Mouse (Mus musculus): ENCODE measurements at regions not wholly inside any gene's neighbourhood (a gene's known extent, or its start where the extent isn't known, plus 50 kb on each side); places are given as distances from the start of the nearest gene placed in this dataset.

- Histone ChIP-seq H3K36me3 (ENCODE audit: control insufficient read depth, insufficient read depth, low read length) (no peaks in the 10 kb centered on the region), H3K4me1 (replicated peaks; ENCODE audit: control insufficient read depth, insufficient read depth, low read length) (no peaks in the 10 kb centered on the region), H3K4me3 (ENCODE audit: control insufficient read depth, insufficient read depth, low read length) (no peak overlapping the region), H3K27ac (ENCODE audit: control insufficient read depth, insufficient read depth, low read length) (no peak overlapping the region), H3K27me3 (ENCODE audit: control insufficient read depth, insufficient read depth, low read length) (no peaks in the 10 kb centered on the region)
- TF ChIP-seq POLR2A (IDR thresholded peaks at IDR 0.05; ENCODE audit: control insufficient read depth, extremely low read depth, insufficient read depth, low read length, poor library complexity) (no peak), CTCF (IDR thresholded peaks at IDR 0.05; ENCODE audit: borderline replicate concordance, control insufficient read depth, extremely low read depth, insufficient read depth, low read length, poor library complexity) (no peak)
- 86% methylated on average over 4 of the region's 4 CpGs for WGBS
- no peak for DNase-seq
Observed at GRCm38 (mm10) chr12:35679903-35680302, 145.1 kb upstream of the Ahr start.

GRCm38 (mm10) chr12:35679025-35679424 is 144.2 kb upstream of the Ahr start:
- Histone ChIP-seq H3K4me1 (replicated peaks; ENCODE audit: control insufficient read depth, insufficient read depth, low read length) (no peaks in the 10 kb centered on the region), H3K27me3 (ENCODE audit: control insufficient read depth, insufficient read depth, low read length) (no peaks in the 10 kb centered on the region), H3K36me3 (ENCODE audit: control insufficient read depth, insufficient read depth, low read length) (no peaks in the 10 kb centered on the region), H3K4me3 (ENCODE audit: control insufficient read depth, insufficient read depth, low read length) (no peak overlapping the region), H3K27ac (ENCODE audit: control insufficient read depth, insufficient read depth, low read length) (no peak overlapping the region)
- TF ChIP-seq POLR2A (IDR thresholded peaks at IDR 0.05; ENCODE audit: control insufficient read depth, extremely low read depth, insufficient read depth, low read length, poor library complexity) (no peak), CTCF (IDR thresholded peaks at IDR 0.05; ENCODE audit: borderline replicate concordance, control insufficient read depth, extremely low read depth, insufficient read depth, low read length, poor library complexity) (no peak)
- 64% methylated on average over 2 of the region's 2 CpGs for WGBS
- no peak for DNase-seq

- Histone ChIP-seq H3K4me3 (ENCODE audit: control insufficient read depth, insufficient read depth, low read length) (no peak overlapping the region), H3K27me3 (ENCODE audit: control insufficient read depth, insufficient read depth, low read length) (no peaks in the 10 kb centered on the region), H3K36me3 (ENCODE audit: control insufficient read depth, insufficient read depth, low read length) (no peaks in the 10 kb centered on the region), H3K4me1 (replicated peaks; ENCODE audit: control insufficient read depth, insufficient read depth, low read length) (no peaks in the 10 kb centered on the region), H3K27ac (ENCODE audit: control insufficient read depth, insufficient read depth, low read length) (no peak overlapping the region)
- TF ChIP-seq CTCF (IDR thresholded peaks at IDR 0.05; ENCODE audit: borderline replicate concordance, control insufficient read depth, extremely low read depth, insufficient read depth, low read length, poor library complexity) = no peak
- no peak for TF ChIP-seq POLR2A (IDR thresholded peaks at IDR 0.05; ENCODE audit: control insufficient read depth, extremely low read depth, insufficient read depth, low read length, poor library complexity)
- WGBS = 69% methylated on average over 6 of the region's 6 CpGs
- DNase-seq = peak; percentile 58
Observed at GRCm38 (mm10) chr12:35674487-35674886, 139.6 kb upstream of the Ahr start.

- WGBS = 94% methylated on average over 4 of the region's 4 CpGs
- no peaks in the 10 kb centered on the region for H3K36me3 ChIP-seq (ENCODE audit: control insufficient read depth, insufficient read depth, low read length)
- no peak overlapping the region for H3K27ac ChIP-seq (ENCODE audit: control insufficient read depth, insufficient read depth, low read length)
- no peak for TF ChIP-seq POLR2A (IDR thresholded peaks at IDR 0.05; ENCODE audit: control insufficient read depth, extremely low read depth, insufficient read depth, low read length, poor library complexity)
- no peak for TF ChIP-seq CTCF (IDR thresholded peaks at IDR 0.05; ENCODE audit: borderline replicate concordance, control insufficient read depth, extremely low read depth, insufficient read depth, low read length, poor library complexity)
- no peak overlapping the region for H3K4me3 ChIP-seq (ENCODE audit: control insufficient read depth, insufficient read depth, low read length)
- no peaks in the 10 kb centered on the region for H3K4me1 ChIP-seq (replicated peaks; ENCODE audit: control insufficient read depth, insufficient read depth, low read length)
- no peak for DNase-seq
- H3K27me3 ChIP-seq (ENCODE audit: control insufficient read depth, insufficient read depth, low read length) = no peaks in the 10 kb centered on the region
Observed at GRCm38 (mm10) chr12:35670980-35671379, 136.1 kb upstream of the Ahr start.

- no peak for DNase-seq
- TF ChIP-seq POLR2A (IDR thresholded peaks at IDR 0.05; ENCODE audit: control insufficient read depth, extremely low read depth, insufficient read depth, low read length, poor library complexity) (no peak), CTCF (IDR thresholded peaks at IDR 0.05; ENCODE audit: borderline replicate concordance, control insufficient read depth, extremely low read depth, insufficient read depth, low read length, poor library complexity) (no peak)
- no peaks in the 10 kb centered on the region for H3K36me3 ChIP-seq (ENCODE audit: control insufficient read depth, insufficient read depth, low read length)
- H3K4me1 ChIP-seq (replicated peaks; ENCODE audit: control insufficient read depth, insufficient read depth, low read length) = no peaks in the 10 kb centered on the region
- WGBS = 98% methylated on average over 1 of the region's 1 CpGs
- no peak overlapping the region for H3K27ac ChIP-seq (ENCODE audit: control insufficient read depth, insufficient read depth, low read length)
- no peak overlapping the region for H3K4me3 ChIP-seq (ENCODE audit: control insufficient read depth, insufficient read depth, low read length)
- no peaks in the 10 kb centered on the region for H3K27me3 ChIP-seq (ENCODE audit: control insufficient read depth, insufficient read depth, low read length)
Observed at GRCm38 (mm10) chr12:35668716-35669115, 133.9 kb upstream of the Ahr start.

- H3K4me1 ChIP-seq (replicated peaks; ENCODE audit: control insufficient read depth, insufficient read depth, low read length) = no peaks in the 10 kb centered on the region
- no peak for TF ChIP-seq POLR2A (IDR thresholded peaks at IDR 0.05; ENCODE audit: control insufficient read depth, extremely low read depth, insufficient read depth, low read length, poor library complexity)
- TF ChIP-seq CTCF (IDR thresholded peaks at IDR 0.05; ENCODE audit: borderline replicate concordance, control insufficient read depth, extremely low read depth, insufficient read depth, low read length, poor library complexity) = no peak
- H3K27me3 ChIP-seq (ENCODE audit: control insufficient read depth, insufficient read depth, low read length) = no peaks in the 10 kb centered on the region
- over 99% methylated on average over 3 of the region's 3 CpGs for WGBS
- no peak overlapping the region for H3K27ac ChIP-seq (ENCODE audit: control insufficient read depth, insufficient read depth, low read length)
- no peak overlapping the region for H3K4me3 ChIP-seq (ENCODE audit: control insufficient read depth, insufficient read depth, low read length)
- no peak for DNase-seq
- no peaks in the 10 kb centered on the region for H3K36me3 ChIP-seq (ENCODE audit: control insufficient read depth, insufficient read depth, low read length)
Observed at GRCm38 (mm10) chr12:35667705-35668104, 132.9 kb upstream of the Ahr start.

GRCm38 (mm10) chr12:35667218-35667617 is 132.4 kb upstream of the Ahr start:
- Histone ChIP-seq H3K27ac (ENCODE audit: control insufficient read depth, insufficient read depth, low read length) (no peak overlapping the region), H3K36me3 (ENCODE audit: control insufficient read depth, insufficient read depth, low read length) (no peaks in the 10 kb centered on the region), H3K27me3 (ENCODE audit: control insufficient read depth, insufficient read depth, low read length) (no peaks in the 10 kb centered on the region), H3K4me3 (ENCODE audit: control insufficient read depth, insufficient read depth, low read length) (no peak overlapping the region), H3K4me1 (replicated peaks; ENCODE audit: control insufficient read depth, insufficient read depth, low read length) (no peaks in the 10 kb centered on the region)
- DNase-seq = no peak
- TF ChIP-seq CTCF (IDR thresholded peaks at IDR 0.05; ENCODE audit: borderline replicate concordance, control insufficient read depth, extremely low read depth, insufficient read depth, low read length, poor library complexity) = no peak
- TF ChIP-seq POLR2A (IDR thresholded peaks at IDR 0.05; ENCODE audit: control insufficient read depth, extremely low read depth, insufficient read depth, low read length, poor library complexity) = no peak
